Mouse (Mus musculus): ENCODE measurements at regions not wholly inside any gene's neighbourhood (a gene's known extent, or its start where the extent isn't known, plus 50 kb on each side); places are given as distances from the start of the nearest gene placed in this dataset.

- no peak for DNase-seq (ENCODE audit: low spot score)
Observed at GRCm38 (mm10) chr3:135001270-135001669, 172.5 kb downstream of the Tacr3 start.

GRCm38 (mm10) chr3:135015784-135016183 lies 187.0 kb downstream of the Tacr3 start:
- DNase-seq (ENCODE audit: low spot score) = no peak

- DNase-seq (ENCODE audit: low spot score) = no peak
Observed at GRCm38 (mm10) chr3:135024366-135024765, 188.0 kb upstream of the Cenpe start.

- DNase-seq (ENCODE audit: low spot score) = no peak
Observed at GRCm38 (mm10) chr3:135024799-135025198, 187.5 kb upstream of the Cenpe start.

GRCm38 (mm10) chr3:135032483-135032882 lies 179.9 kb upstream of the Cenpe start:
- no peak for DNase-seq (ENCODE audit: low spot score)

GRCm38 (mm10) chr3:135037383-135037782 lies 175.0 kb upstream of the Cenpe start:
- DNase-seq (ENCODE audit: low spot score) = no peak

- DNase-seq (ENCODE audit: low spot score) = no peak
Observed at GRCm38 (mm10) chr3:135042195-135042594, 170.1 kb upstream of the Cenpe start.

- DNase-seq (ENCODE audit: low spot score) = no peak
Observed at GRCm38 (mm10) chr3:135045769-135046277, 166.5 kb upstream of the Cenpe start.

GRCm38 (mm10) chr3:135091487-135091886 lies 120.8 kb upstream of the Cenpe start:
- DNase-seq (ENCODE audit: low spot score) = no peak

- peak; percentile 54 for DNase-seq (ENCODE audit: low spot score)
Observed at GRCm38 (mm10) chr3:135100901-135101586, 111.3 kb upstream of the Cenpe start.
